Mouse (Mus musculus) bone marrow, adult 2 months (tissue): ENCODE data around the gene Rai1.

Source experiments
- CTCF ChIP-seq: fragments of 200-500 bp; IDR thresholded peaks from 2 replicates; pipeline ENCODE4 v1.5.1; 2011; ENCODE audit warnings: low read length, control low read depth; ENCODE audit not compliant: control insufficient read depth, insufficient read depth
- POLR2A ChIP-seq: fragments of 200-500 bp; IDR thresholded peaks from 2 replicates; pipeline ENCODE4 v1.6.1; 2011; ENCODE audit warnings: low read depth, mild to moderate bottlenecking, control low read depth, low read length, borderline replicate concordance; ENCODE audit not compliant: control insufficient read depth

GRCm38 (mm10) chr11:60208712-60209111 lies 103.9 kb downstream of the Rai1 start:
- TF ChIP-seq CTCF (no peak), POLR2A (no peak)
